Mouse (Mus musculus): ENCODE results near the gene Dimt1.
A peak's percentile ranks its signal among the peaks of the same experiment; 100 is the strongest.
"Not testable (repeated sequence)": the region's sequence is repeated elsewhere in the genome, so short reads cannot be mapped to it uniquely, and the experiment has no call there.

Gene Dimt1

DNA sequence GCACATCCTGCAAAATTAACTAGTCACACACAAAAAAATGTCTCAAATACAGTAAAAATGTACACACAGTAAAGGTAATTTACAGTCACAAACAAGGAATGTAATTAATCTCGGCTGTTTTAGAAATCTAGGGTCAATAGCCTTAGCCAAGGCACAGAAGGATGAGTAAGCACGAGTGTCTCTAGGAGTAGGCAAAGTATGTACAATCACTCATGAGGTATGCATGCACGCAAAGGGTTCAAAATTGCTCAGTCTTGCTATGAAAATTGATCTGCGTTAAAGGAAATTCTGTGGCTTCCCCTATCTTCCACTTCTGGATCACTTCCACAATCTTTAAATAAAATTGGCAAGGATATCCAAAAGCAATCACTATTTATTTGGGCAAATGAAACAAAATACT lies 14.6 kb downstream of the Dimt1 start:
- DNase-seq (ENCODE audit: low read depth): peak; percentile 51

- DNase-seq (ENCODE audit: low read depth): no peak
Measured at GRCm38 (mm10) chr13:106996891-106997290, 50.0 kb downstream of the Dimt1 start.

DNA sequence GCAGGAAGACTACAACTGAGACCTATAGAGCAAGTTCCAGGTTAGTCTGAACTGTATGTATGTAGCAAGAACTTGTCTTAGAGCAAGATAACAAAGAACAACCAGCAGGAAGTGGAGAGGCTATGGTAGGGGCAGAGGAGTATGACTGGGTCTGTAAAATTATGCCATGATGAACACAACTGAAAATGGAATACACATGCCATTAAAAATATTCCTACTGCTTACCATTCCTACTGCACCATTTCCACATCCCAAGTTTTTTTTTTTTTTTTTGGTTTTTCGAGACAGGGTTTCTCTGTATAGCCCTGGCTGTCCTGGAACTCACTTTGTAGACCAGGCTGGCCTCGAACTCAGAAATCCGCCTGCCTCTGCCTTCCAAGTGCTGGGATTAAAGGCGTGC lies 50.6 kb downstream of the Dimt1 start:
- not testable (repeated sequence) for DNase-seq (ENCODE audit: low read depth)

DNA sequence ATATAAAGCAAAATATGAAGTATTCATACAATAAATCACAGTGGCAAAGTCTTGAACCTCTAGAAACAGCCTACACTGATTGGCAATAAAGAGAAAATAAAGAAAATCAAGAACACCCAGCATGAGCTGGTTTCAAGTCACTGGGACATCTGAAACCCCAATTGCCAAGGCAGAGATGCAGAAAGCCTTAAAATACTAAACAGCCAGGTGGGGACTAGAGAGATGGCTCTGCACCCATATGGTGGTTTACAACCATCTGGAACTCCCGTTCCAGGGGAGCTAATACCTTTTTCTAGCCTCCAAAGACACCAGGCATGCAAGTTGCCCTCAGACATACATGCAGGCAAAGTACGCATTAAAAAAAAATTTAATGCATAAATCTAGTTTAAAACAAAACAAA lies 51.1 kb downstream of the Dimt1 start:
- no peak for DNase-seq (ENCODE audit: low read depth)

GRCm38 (mm10) chr13:106998671-106999070 lies 51.7 kb downstream of the Dimt1 start:
- no peak for DNase-seq (ENCODE audit: low read depth)

- DNase-seq (ENCODE audit: low read depth): peak; percentile 32
Measured at GRCm38 (mm10) chr13:107003211-107003610, 56.3 kb downstream of the Dimt1 start.

GRCm38 (mm10) chr13:107008174-107008573 lies 61.2 kb downstream of the Dimt1 start:
- DNase-seq (ENCODE audit: low read depth): no peak
